Mouse (Mus musculus): ENCODE data around the gene Hap1. TPM values are rescaled to one million over a fixed set of nuclear protein-coding genes. Genes with fewer than 3 reads are reported as not detected.

The Hap1 gene
- polyA plus RNA-seq, 1 experiment from 2014 or later, result 5.6 TPM

DNA sequence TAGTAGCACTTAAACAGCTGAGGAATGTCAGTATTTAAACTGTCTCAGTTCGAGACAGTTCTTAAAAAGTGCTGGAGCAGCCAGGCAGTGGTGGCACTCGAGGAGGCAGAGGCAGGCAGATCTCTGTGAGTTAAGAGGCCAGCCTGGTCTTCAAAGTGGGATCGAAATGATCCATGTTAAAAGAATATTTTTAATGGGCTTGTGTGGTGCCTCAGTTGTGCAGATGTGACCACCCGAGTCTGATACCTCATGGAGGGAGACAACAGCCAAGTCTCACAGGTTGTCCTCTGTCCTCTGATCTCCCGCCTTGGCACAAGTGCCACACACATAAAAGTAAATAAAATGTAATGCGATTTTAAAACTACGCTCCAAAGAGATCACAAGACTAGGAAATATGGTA lies 42.6 kb upstream of the Hap1 start:
- no peak overlapping the region for H3K27ac ChIP-seq (ENCODE audit: low read length)
- no peak for ATAC-seq (replicated peaks; ENCODE audit: extremely low read depth, insufficient read depth, low FRiP score)
- no peak overlapping the region for H3K9ac ChIP-seq (ENCODE audit: low read length)
- peaks cover 67% of the 10 kb centered on the region for H3K4me1 ChIP-seq (ENCODE audit: control insufficient read depth, insufficient read depth, low read length)
- WGBS, result 90% methylated on average over 7 of the region's 7 CpGs
- no peaks in the 10 kb centered on the region for H3K27me3 ChIP-seq (ENCODE audit: control insufficient read depth, insufficient read depth, low read length)
- H3K9me3 ChIP-seq (replicated peaks; ENCODE audit: control insufficient read depth, low read length), result no peaks in the 10 kb centered on the region
- H3K36me3 ChIP-seq (ENCODE audit: control insufficient read depth, insufficient read depth), result no peaks in the 10 kb centered on the region
- no peak overlapping the region for H3K4me3 ChIP-seq (ENCODE audit: low read length)
- no peak overlapping the region for H3K4me2 ChIP-seq (ENCODE audit: low read depth, low read length)

DNA sequence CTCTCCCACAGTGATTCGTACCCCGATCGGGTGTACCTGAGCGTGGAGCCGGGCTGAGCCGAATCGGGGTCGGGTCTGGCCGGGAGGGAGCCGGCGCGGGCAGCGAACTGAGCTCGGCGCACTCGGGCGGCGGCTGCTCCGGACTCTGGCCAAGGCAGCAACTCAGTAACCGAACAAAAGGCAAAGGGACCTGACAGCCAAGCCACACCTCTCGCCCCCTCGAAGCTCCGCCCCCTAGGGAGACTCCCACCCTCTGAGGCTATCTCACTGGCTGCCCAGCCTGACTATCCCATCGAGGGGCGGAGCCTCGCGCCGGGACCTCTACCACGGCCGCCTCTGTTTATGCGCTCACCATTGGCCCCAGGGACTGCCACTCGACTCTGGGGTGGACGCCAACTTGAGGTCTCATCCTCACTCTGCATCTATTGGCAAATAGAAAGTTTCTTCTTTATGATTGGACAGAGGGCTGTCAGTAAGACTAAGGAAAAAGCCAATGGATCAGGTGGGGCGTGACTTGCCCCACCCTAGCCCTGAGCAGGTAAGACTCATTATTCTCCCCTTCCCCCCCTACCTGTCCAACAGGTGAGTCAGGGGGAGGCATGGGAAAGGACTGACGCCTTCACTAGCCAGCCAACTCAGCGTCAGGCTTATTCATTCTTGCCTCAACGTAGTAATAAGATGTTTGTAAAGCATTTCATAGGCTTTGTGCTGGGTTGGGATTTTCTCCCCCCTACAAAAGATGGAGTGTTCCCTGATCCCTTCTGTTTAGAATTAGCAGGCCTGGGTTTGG lies 41.9 kb upstream of the Hap1 start, which contains the start of gene Jup:
Jup (minus strand) TSS at position 164 of the 790 bp plus-strand sequence.
- peak; percentile 95 for ATAC-seq (replicated peaks; ENCODE audit: extremely low read depth, insufficient read depth, low FRiP score)
- Histone ChIP-seq H3K9me3 (replicated peaks; ENCODE audit: control insufficient read depth, low read length) (no peaks in the 10 kb centered on the region), H3K27ac (ENCODE audit: low read length) (peak within 1 kb of the TSS; percentile 89), H3K36me3 (ENCODE audit: control insufficient read depth, insufficient read depth) (no peaks in the 10 kb centered on the region), H3K4me1 (ENCODE audit: control insufficient read depth, insufficient read depth, low read length) (peaks cover 67% of the 10 kb centered on the region), H3K27me3 (ENCODE audit: control insufficient read depth, insufficient read depth, low read length) (no peaks in the 10 kb centered on the region), H3K4me2 (ENCODE audit: low read depth, low read length) (peak within 1 kb of the TSS; percentile 81), H3K4me3 (ENCODE audit: low read length) (peak within 1 kb of the TSS; percentile 76), H3K9ac (ENCODE audit: low read length) (peak within 1 kb of the TSS; percentile 88)
- 2% methylated on average over 37 of the region's 37 CpGs for WGBS

DNA sequence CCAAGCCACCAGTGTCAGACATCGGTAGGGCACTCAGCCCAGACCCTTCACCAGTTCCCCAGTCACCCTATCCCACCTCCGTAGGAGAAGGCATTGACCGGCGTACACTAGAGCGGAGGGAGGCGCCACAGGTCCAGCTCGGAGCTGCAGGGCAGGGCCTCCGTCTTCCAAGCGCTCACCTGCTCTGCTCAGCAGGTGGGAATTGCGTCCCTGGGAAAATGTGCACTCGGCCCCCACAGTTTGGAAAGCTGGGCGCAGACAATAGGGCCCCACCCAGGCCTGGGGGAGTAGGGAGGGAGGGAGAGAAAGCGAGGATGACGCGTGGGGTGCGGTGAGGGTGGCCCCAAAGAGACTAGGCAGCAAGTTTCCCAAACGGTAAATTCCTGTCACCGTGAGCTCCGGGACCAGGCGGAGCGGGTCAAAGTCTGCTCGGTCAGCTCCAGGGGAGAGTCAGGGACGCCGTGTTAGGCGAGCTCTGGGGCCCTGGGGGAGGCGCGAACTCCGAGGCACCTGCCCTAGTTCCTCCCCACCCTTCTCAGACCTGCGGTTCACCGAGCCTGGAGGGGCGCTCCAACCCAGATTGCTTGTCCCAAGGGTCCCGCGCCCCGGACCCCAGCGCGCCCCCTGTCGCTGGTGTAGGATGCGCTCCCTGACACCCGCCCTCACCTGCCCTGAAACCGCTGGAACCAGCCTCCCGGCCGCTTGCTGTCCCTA lies 41.1 kb upstream of the Hap1 start:
- ATAC-seq (replicated peaks; ENCODE audit: extremely low read depth, insufficient read depth, low FRiP score), result peak; percentile 12
- WGBS, result 1% methylated on average over 42 of the region's 42 CpGs
- Histone ChIP-seq H3K4me3 (ENCODE audit: low read length) (peak overlapping the region; percentile 76), H3K36me3 (ENCODE audit: control insufficient read depth, insufficient read depth) (no peaks in the 10 kb centered on the region), H3K4me2 (ENCODE audit: low read depth, low read length) (peak overlapping the region; percentile 81), H3K9me3 (replicated peaks; ENCODE audit: control insufficient read depth, low read length) (no peaks in the 10 kb centered on the region), H3K4me1 (ENCODE audit: control insufficient read depth, insufficient read depth, low read length) (peaks cover 66% of the 10 kb centered on the region), H3K27me3 (ENCODE audit: control insufficient read depth, insufficient read depth, low read length) (no peaks in the 10 kb centered on the region), H3K27ac (ENCODE audit: low read length) (peak overlapping the region; percentile 89), H3K9ac (ENCODE audit: low read length) (peak overlapping the region; percentile 88)

DNA sequence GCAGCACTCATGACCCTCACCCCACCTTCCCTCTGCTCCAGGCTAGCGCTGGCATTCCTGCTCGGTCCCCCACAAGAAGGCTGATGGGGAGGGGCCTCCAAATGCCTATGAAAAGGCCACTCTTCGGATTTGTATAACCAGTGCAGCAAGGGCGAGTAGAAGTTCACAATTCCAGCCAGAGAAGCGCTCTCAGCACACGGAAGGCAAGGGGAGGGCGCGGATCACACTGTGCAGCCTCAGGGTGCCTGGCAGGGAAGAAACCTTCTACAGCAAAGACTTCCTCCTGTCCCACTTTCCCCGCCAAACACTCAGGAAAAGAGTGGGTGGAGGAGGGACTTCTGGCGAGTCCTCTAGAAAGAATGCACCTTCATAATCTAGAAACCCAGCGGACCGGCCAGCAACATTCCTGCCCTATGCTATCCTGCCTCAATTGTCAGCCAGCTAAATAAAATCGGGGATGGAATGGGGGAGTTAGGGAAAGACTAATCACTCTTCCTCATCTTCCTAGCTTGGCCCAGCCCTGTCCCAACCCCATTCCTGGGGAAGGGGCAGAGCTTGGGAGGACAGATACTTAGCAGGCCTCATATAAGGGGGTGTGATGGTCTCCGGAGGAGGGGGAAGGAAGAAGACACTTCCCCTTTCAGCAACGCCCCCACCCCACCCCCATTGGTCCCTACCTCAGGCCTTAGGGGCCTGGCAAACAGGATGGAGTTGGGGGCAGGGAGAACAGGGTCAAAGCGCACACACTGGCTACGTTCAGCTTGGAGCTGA lies 40.1 kb upstream of the Hap1 start:
- Histone ChIP-seq H3K36me3 (ENCODE audit: control insufficient read depth, insufficient read depth) (no peaks in the 10 kb centered on the region), H3K27ac (ENCODE audit: low read length) (peak overlapping the region; percentile 89), H3K27me3 (ENCODE audit: control insufficient read depth, insufficient read depth, low read length) (no peaks in the 10 kb centered on the region), H3K4me2 (ENCODE audit: low read depth, low read length) (peak overlapping the region; percentile 81), H3K9ac (ENCODE audit: low read length) (peak overlapping the region; percentile 88), H3K4me3 (ENCODE audit: low read length) (peak overlapping the region; percentile 76), H3K4me1 (ENCODE audit: control insufficient read depth, insufficient read depth, low read length) (peaks cover 67% of the 10 kb centered on the region), H3K9me3 (replicated peaks; ENCODE audit: control insufficient read depth, low read length) (no peaks in the 10 kb centered on the region)
- no peak for ATAC-seq (replicated peaks; ENCODE audit: extremely low read depth, insufficient read depth, low FRiP score)
- WGBS, result 9% methylated on average over 17 of the region's 17 CpGs

DNA sequence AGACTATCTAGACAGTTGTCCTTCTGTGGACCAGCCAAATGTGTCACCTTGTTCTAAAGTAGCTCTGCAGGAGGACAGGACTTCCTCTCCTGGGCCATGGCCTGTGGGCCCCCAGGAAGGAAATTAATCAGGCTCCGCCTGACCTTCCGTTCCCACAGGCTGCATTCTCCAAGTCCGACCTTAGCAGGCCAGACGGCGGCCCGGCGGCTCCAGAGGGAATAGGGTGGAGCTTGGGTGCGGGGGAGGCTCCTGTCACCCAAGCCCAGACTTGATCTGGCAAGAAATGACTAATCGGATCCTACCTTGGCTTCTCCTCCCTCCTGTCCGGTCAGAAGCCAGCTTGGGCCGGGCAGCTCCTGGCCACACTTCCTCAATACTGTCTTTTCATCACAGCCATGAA lies 39.3 kb upstream of the Hap1 start:
- H3K36me3 ChIP-seq (ENCODE audit: control insufficient read depth, insufficient read depth), result no peaks in the 10 kb centered on the region
- H3K4me3 ChIP-seq (ENCODE audit: low read length), result peak overlapping the region; percentile 76
- H3K4me2 ChIP-seq (ENCODE audit: low read depth, low read length), result peak overlapping the region; percentile 81
- H3K27ac ChIP-seq (ENCODE audit: low read length), result peak overlapping the region; percentile 89
- no peak for ATAC-seq (replicated peaks; ENCODE audit: extremely low read depth, insufficient read depth, low FRiP score)
- H3K27me3 ChIP-seq (ENCODE audit: control insufficient read depth, insufficient read depth, low read length), result no peaks in the 10 kb centered on the region
- H3K9ac ChIP-seq (ENCODE audit: low read length), result peak overlapping the region; percentile 88
- H3K4me1 ChIP-seq (ENCODE audit: control insufficient read depth, insufficient read depth, low read length), result peaks cover 68% of the 10 kb centered on the region
- WGBS, result 10% methylated on average over 11 of the region's 11 CpGs
- H3K9me3 ChIP-seq (replicated peaks; ENCODE audit: control insufficient read depth, low read length), result no peaks in the 10 kb centered on the region

DNA sequence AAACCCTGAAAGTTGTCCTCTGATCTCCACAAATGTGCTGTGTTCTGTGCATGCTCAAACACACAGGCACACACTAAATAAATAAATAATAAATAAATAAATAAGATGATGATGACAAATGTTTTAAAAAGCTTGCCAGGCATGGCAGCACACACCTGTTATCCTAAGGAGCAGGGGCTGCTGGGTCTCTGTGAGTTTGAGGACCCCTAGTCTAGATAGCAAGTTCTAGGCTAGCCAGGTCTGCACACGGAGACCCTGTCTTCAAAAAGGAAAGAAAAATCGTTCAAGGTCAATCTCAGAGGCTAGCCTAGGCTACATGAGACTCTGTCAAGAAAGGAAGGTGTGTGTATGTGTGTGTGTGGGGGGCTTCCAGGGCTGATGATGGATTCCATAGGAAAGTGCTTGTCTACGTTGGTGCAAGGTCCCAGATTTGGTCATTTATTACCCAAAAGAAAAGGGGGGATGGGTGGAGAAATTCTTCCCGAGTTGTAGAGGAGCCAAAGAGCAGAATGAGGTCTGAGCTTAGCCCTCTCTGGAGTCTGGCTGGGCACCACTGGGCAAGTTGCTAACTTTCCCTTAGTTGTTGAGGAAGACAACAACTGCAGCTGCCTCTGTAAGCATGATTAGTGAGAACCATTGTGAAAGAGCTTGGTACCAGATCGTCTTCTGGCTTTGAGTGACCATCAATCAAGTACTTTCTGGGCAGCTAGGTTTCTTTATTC lies 38.6 kb upstream of the Hap1 start:
- H3K9ac ChIP-seq (ENCODE audit: low read length), result peak overlapping the region; percentile 88
- peaks cover 68% of the 10 kb centered on the region for H3K4me1 ChIP-seq (ENCODE audit: control insufficient read depth, insufficient read depth, low read length)
- H3K9me3 ChIP-seq (replicated peaks; ENCODE audit: control insufficient read depth, low read length), result no peaks in the 10 kb centered on the region
- H3K27ac ChIP-seq (ENCODE audit: low read length), result peak overlapping the region; percentile 89
- peak overlapping the region; percentile 76 for H3K4me3 ChIP-seq (ENCODE audit: low read length)
- ATAC-seq (replicated peaks; ENCODE audit: extremely low read depth, insufficient read depth, low FRiP score), result no peak
- H3K36me3 ChIP-seq (ENCODE audit: control insufficient read depth, insufficient read depth), result no peaks in the 10 kb centered on the region
- WGBS, result 57% methylated on average over 5 of the region's 5 CpGs
- H3K4me2 ChIP-seq (ENCODE audit: low read depth, low read length), result peak overlapping the region; percentile 81
- no peaks in the 10 kb centered on the region for H3K27me3 ChIP-seq (ENCODE audit: control insufficient read depth, insufficient read depth, low read length)

DNA sequence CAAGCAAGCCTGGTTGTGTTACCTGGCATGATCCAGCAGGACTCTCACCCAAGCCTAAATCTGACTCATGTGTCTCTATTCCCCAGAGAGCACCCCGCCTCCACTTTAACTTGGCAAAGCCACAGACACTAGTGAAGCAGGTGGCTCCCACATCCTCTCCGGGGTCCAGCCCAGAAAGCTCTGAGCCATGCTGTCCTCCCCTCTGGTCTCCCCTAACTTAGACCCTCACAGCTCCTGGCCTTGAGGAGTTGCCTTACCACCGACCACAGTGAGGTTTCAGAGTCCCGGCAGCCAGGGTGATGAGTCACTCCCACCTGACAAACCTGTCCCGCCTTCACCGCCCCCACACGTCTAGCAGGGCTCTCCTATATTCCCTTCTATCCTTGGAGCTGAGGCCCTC lies 37.8 kb upstream of the Hap1 start:
- no peaks in the 10 kb centered on the region for H3K27me3 ChIP-seq (ENCODE audit: control insufficient read depth, insufficient read depth, low read length)
- H3K9ac ChIP-seq (ENCODE audit: low read length), result peak overlapping the region; percentile 41; the same call in 1 of the 2 replicates
- H3K4me1 ChIP-seq (ENCODE audit: control insufficient read depth, insufficient read depth, low read length), result peaks cover 75% of the 10 kb centered on the region
- peak overlapping the region; percentile 35; the same call in 1 of the 2 replicates for H3K4me2 ChIP-seq (ENCODE audit: low read depth, low read length)
- ATAC-seq (replicated peaks; ENCODE audit: extremely low read depth, insufficient read depth, low FRiP score), result no peak
- H3K27ac ChIP-seq (ENCODE audit: low read length), result 0 out of 2 replicates have a peak overlapping the region, but pooled peaks have one; percentile 7
- H3K36me3 ChIP-seq (ENCODE audit: control insufficient read depth, insufficient read depth), result no peaks in the 10 kb centered on the region
- 39% methylated on average over 7 of the region's 7 CpGs for WGBS
- H3K4me3 ChIP-seq (ENCODE audit: low read length), result no peak overlapping the region
- H3K9me3 ChIP-seq (replicated peaks; ENCODE audit: control insufficient read depth, low read length), result no peaks in the 10 kb centered on the region

DNA sequence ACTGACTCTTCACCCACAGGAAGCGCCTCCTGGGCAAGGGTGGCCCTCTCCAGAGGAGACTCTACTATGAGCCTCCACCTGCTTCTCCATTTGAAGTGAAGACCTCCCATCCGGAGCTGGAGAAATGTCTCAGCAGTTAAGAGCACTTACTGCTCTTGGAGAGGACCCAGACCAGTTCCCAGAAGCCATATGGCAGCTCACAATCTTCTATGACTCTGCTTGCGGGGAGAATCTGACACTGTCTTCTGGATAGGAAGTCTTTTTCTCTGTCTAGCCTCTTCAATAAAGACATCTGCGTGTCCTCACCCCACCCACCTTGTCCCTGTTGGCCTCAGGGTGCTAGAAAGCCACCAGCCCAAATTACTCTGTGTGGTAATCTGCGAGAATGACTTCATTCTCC lies 37.0 kb upstream of the Hap1 start:
- no peak for ATAC-seq (replicated peaks; ENCODE audit: extremely low read depth, insufficient read depth, low FRiP score)
- Histone ChIP-seq H3K36me3 (ENCODE audit: control insufficient read depth, insufficient read depth) (no peaks in the 10 kb centered on the region), H3K27ac (ENCODE audit: low read length) (peak overlapping the region; percentile 45), H3K4me2 (ENCODE audit: low read depth, low read length) (no peak overlapping the region), H3K9ac (ENCODE audit: low read length) (peak overlapping the region; percentile 14; the same call in 1 of the 2 replicates), H3K27me3 (ENCODE audit: control insufficient read depth, insufficient read depth, low read length) (no peaks in the 10 kb centered on the region), H3K9me3 (replicated peaks; ENCODE audit: control insufficient read depth, low read length) (no peaks in the 10 kb centered on the region), H3K4me3 (ENCODE audit: low read length) (no peak overlapping the region), H3K4me1 (ENCODE audit: control insufficient read depth, insufficient read depth, low read length) (peaks cover 80% of the 10 kb centered on the region)
- 69% methylated on average over 5 of the region's 5 CpGs for WGBS
